Mouse (Mus musculus): ENCODE data around the gene Nampt. TPM values are rescaled to one million over a fixed set of nuclear protein-coding genes. Genes with fewer than 3 reads are reported as not detected.

The Nampt gene
- polyA plus RNA-seq, 1 experiment from 2014 or later = 20.9 TPM

GRCm38 (mm10) chr12:32853757-32854156, 34.4 kb downstream of the Nampt start:
- no peaks in the 10 kb centered on the region for H3K4me1 ChIP-seq
- ATAC-seq (ENCODE audit: low FRiP score, low read depth) = no peak
- H3K36me3 ChIP-seq = peaks cover 27% of the 10 kb centered on the region
- H3K9ac ChIP-seq = no peak overlapping the region
- no peak overlapping the region for H3K4me2 ChIP-seq (replicated peaks)
- 94% methylated on average over 5 of the region's 5 CpGs for WGBS
- no peaks in the 10 kb centered on the region for H3K9me3 ChIP-seq
- H3K27me3 ChIP-seq = no peaks in the 10 kb centered on the region
- H3K4me3 ChIP-seq = no peak overlapping the region
- no peak overlapping the region for H3K27ac ChIP-seq

DNA sequence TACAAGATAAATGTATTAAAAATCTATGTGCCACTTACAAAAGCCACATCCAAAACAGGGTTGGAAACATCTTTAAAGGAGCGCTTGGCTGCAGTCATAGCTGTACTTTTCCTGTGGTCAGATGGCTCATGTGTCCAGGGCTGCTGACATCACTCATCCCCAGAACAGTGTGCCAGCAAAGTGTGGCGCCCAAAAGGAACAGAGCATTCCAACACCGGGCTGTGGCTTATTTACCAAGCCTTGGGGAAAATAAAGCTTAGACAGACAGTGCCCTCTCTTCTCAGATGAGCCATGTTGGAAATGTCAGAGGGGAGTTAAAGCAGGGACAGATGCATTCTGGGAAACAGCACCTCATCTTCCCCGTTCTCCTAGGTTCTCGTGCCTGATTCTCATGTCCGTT, 35.5 kb downstream of the Nampt start:
- H3K27ac ChIP-seq = no peak overlapping the region
- peaks cover 19% of the 10 kb centered on the region for H3K36me3 ChIP-seq
- H3K4me2 ChIP-seq (replicated peaks) = no peak overlapping the region
- no peaks in the 10 kb centered on the region for H3K4me1 ChIP-seq
- H3K9ac ChIP-seq = no peak overlapping the region
- no peak overlapping the region for H3K4me3 ChIP-seq
- no peaks in the 10 kb centered on the region for H3K9me3 ChIP-seq
- 88% methylated on average over 6 of the region's 6 CpGs for WGBS
- ATAC-seq (ENCODE audit: low FRiP score, low read depth) = no peak
- H3K27me3 ChIP-seq = no peaks in the 10 kb centered on the region

DNA sequence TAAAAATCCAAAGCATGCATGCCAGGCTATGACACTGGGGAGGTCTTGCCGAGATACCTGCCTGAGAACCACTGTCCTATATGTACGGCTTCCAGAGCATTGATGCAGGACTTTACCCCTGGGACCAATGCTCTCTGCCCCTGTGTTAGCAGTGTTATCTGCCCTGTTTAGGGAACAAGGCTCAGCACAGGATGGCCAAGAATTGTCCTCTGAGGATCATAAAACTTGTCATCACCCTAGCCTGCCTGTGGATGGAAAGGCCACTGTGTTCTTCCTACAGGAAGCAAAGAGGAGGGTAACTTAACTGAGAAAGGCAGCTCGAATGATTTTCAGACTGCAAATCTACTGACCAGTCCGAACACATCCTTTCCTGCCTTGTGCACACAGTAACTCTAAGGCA, 36.1 kb downstream of the Nampt start:
- Histone ChIP-seq H3K9me3 (no peaks in the 10 kb centered on the region), H3K9ac (no peak overlapping the region), H3K36me3 (peaks cover 14% of the 10 kb centered on the region), H3K27ac (no peak overlapping the region), H3K4me1 (peaks cover 3% of the 10 kb centered on the region; the same call in 1 of the 2 replicates), H3K27me3 (no peaks in the 10 kb centered on the region), H3K4me2 (replicated peaks) (no peak overlapping the region), H3K4me3 (no peak overlapping the region)
- no peak for ATAC-seq (ENCODE audit: low FRiP score, low read depth)
- 86% methylated on average over 4 of the region's 4 CpGs for WGBS

- no peaks in the 10 kb centered on the region for H3K9me3 ChIP-seq
- no peak for ATAC-seq (ENCODE audit: low FRiP score, low read depth)
- H3K36me3 ChIP-seq = peaks cover 12% of the 10 kb centered on the region
- no peak overlapping the region for H3K9ac ChIP-seq
- 89% methylated on average over 14 of the region's 14 CpGs for WGBS
- no peaks in the 10 kb centered on the region for H3K27me3 ChIP-seq
- no peak overlapping the region; the same call in 1 of the 2 replicates for H3K27ac ChIP-seq
- H3K4me3 ChIP-seq = no peak overlapping the region
- peaks cover 3% of the 10 kb centered on the region; the same call in 1 of the 2 replicates for H3K4me1 ChIP-seq
- no peak overlapping the region for H3K4me2 ChIP-seq (replicated peaks)
These were observed 37.6 kb downstream of the Nampt start for GRCm38 (mm10) chr12:32856707-32857511.

- no peak overlapping the region for H3K4me3 ChIP-seq
- WGBS = 73% methylated on average over 1 of the region's 1 CpGs
- H3K4me1 ChIP-seq = peaks cover 3% of the 10 kb centered on the region; the same call in 1 of the 2 replicates
- H3K36me3 ChIP-seq = peaks cover 6% of the 10 kb centered on the region
- ATAC-seq (ENCODE audit: low FRiP score, low read depth) = no peak
- H3K27ac ChIP-seq = no peak overlapping the region
- H3K9ac ChIP-seq = no peak overlapping the region
- no peaks in the 10 kb centered on the region for H3K9me3 ChIP-seq
- no peak overlapping the region for H3K4me2 ChIP-seq (replicated peaks)
- H3K27me3 ChIP-seq = no peaks in the 10 kb centered on the region
These were observed 39.1 kb downstream of the Nampt start for GRCm38 (mm10) chr12:32858444-32858843.

GRCm38 (mm10) chr12:32860820-32861219, 41.5 kb downstream of the Nampt start:
- Histone ChIP-seq H3K4me2 (replicated peaks) (no peak overlapping the region), H3K9ac (no peak overlapping the region), H3K36me3 (no peaks in the 10 kb centered on the region), H3K4me1 (peaks cover 3% of the 10 kb centered on the region; the same call in 1 of the 2 replicates), H3K9me3 (no peaks in the 10 kb centered on the region), H3K27ac (no peak overlapping the region), H3K27me3 (no peaks in the 10 kb centered on the region), H3K4me3 (no peak overlapping the region)
- ATAC-seq (ENCODE audit: low FRiP score, low read depth) = no peak
- 83% methylated on average over 5 of the region's 5 CpGs for WGBS

- Histone ChIP-seq H3K9ac (no peak overlapping the region), H3K4me1 (no peaks in the 10 kb centered on the region), H3K4me2 (replicated peaks) (no peak overlapping the region)
These were observed 51.5 kb downstream of the Nampt start for GRCm38 (mm10) chr12:32870815-32871214.

DNA sequence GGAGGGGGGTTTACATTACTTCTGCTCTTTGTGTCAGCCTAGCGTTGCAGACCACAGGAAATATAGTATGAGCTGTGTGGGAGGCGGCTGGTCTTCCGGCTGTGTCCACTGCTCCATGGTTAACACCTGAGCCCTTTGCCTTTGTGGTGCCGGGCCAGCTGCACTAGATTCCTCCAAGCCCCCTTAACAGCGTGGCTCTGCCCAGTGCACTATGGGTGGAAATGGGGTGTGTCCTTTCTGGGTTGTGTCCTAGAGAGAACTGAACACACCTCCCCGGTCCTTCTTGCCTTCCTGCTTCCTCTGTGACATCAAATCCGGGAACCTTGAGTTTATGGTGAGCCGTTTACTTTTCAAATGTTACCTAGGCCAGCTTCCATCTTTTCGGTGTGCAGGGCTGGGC, 58.2 kb downstream of the Nampt start:
- 0 out of 2 replicates have a peak, but pooled peaks have one; percentile 24 for ATAC-seq (ENCODE audit: low FRiP score, low read depth)
- 85% methylated on average over 9 of the region's 9 CpGs for WGBS
- no peaks in the 10 kb centered on the region for H3K4me1 ChIP-seq
- no peaks in the 10 kb centered on the region for H3K9me3 ChIP-seq
- no peak overlapping the region for H3K9ac ChIP-seq
- no peaks in the 10 kb centered on the region for H3K27me3 ChIP-seq
- no peak overlapping the region for H3K4me3 ChIP-seq
- no peaks in the 10 kb centered on the region for H3K36me3 ChIP-seq
- no peak overlapping the region for H3K4me2 ChIP-seq (replicated peaks)
- no peak overlapping the region; the same call in 1 of the 2 replicates for H3K27ac ChIP-seq

More at GRCm38 (mm10) chr12:32870815-32871214, 51.5 kb downstream of the Nampt start:
- Histone ChIP-seq H3K27ac (no peak overlapping the region), H3K4me3 (no peak overlapping the region), H3K36me3 (no peaks in the 10 kb centered on the region), H3K27me3 (no peaks in the 10 kb centered on the region), H3K9me3 (no peaks in the 10 kb centered on the region)
- no peak for ATAC-seq (ENCODE audit: low FRiP score, low read depth)
- 86% methylated on average over 5 of the region's 5 CpGs for WGBS

GRCm38 (mm10) chr12:32877964-32878571, 58.7 kb downstream of the Nampt start:
- H3K9me3 ChIP-seq = no peaks in the 10 kb centered on the region
- 68% methylated on average over 11 of the region's 11 CpGs for WGBS
- no peak overlapping the region for H3K27ac ChIP-seq
- H3K4me1 ChIP-seq = no peaks in the 10 kb centered on the region
- no peak overlapping the region for H3K9ac ChIP-seq
- H3K27me3 ChIP-seq = no peaks in the 10 kb centered on the region
- H3K4me2 ChIP-seq (replicated peaks) = no peak overlapping the region
- ATAC-seq (ENCODE audit: low FRiP score, low read depth) = no peak
- H3K4me3 ChIP-seq = no peak overlapping the region
- H3K36me3 ChIP-seq = no peaks in the 10 kb centered on the region

GRCm38 (mm10) chr12:32879371-32879770, 60.0 kb downstream of the Nampt start:
- no peak overlapping the region for H3K4me3 ChIP-seq
- no peaks in the 10 kb centered on the region for H3K9me3 ChIP-seq
- no peak overlapping the region for H3K9ac ChIP-seq
- ATAC-seq (ENCODE audit: low FRiP score, low read depth) = no peak
- WGBS = 87% methylated on average over 3 of the region's 3 CpGs
- no peak overlapping the region for H3K27ac ChIP-seq
- no peaks in the 10 kb centered on the region for H3K27me3 ChIP-seq
- H3K4me1 ChIP-seq = no peaks in the 10 kb centered on the region
- H3K36me3 ChIP-seq = no peaks in the 10 kb centered on the region
- no peak overlapping the region for H3K4me2 ChIP-seq (replicated peaks)

- H3K4me2 ChIP-seq (replicated peaks) = no peak overlapping the region
- no peak for ATAC-seq (ENCODE audit: low FRiP score, low read depth)
- H3K4me1 ChIP-seq = no peaks in the 10 kb centered on the region
- H3K27ac ChIP-seq = no peak overlapping the region
- H3K4me3 ChIP-seq = no peak overlapping the region
- no peaks in the 10 kb centered on the region for H3K27me3 ChIP-seq
- no peaks in the 10 kb centered on the region for H3K9me3 ChIP-seq
- H3K36me3 ChIP-seq = no peaks in the 10 kb centered on the region
- WGBS = 82% methylated on average over 9 of the region's 9 CpGs
- H3K9ac ChIP-seq = no peak overlapping the region
These were observed 65.0 kb downstream of the Nampt start for GRCm38 (mm10) chr12:32884356-32884755.

- Histone ChIP-seq H3K4me1 (no peaks in the 10 kb centered on the region), H3K36me3 (no peaks in the 10 kb centered on the region), H3K4me3 (no peak overlapping the region), H3K27ac (no peak overlapping the region), H3K27me3 (no peaks in the 10 kb centered on the region), H3K4me2 (replicated peaks) (no peak overlapping the region), H3K9me3 (no peaks in the 10 kb centered on the region), H3K9ac (no peak overlapping the region)
- 73% methylated on average over 2 of the region's 2 CpGs for WGBS
- no peak for ATAC-seq (ENCODE audit: low FRiP score, low read depth)
These were observed 65.7 kb downstream of the Nampt start for GRCm38 (mm10) chr12:32885041-32885440.
